10 mouse cellular contexts compared by ENCODE assay signal in genomic region chr13:44804876-44805275, GRCm38 (mm10).
DNase-seq lines count a peak whose midpoint lies in the region; ATAC-seq and TF ChIP-seq lines count a peak whose summit lies in the region.
"Had no signal": no experiment of that assay in that cellular context is flagged by ENCODE, and none has a peak within 500 bp of the region (broad histone marks: within the 10 kb centered on the region; RNA-seq: fewer than 3 reads in every experiment).

No protein-coding gene starts in this region.

- no peaks in the 10 kb centered on the region; the same call in 1 of the 2 replicates for H3K4me1 ChIP-seq in liver, adult 2 months (ENCODE audit: control insufficient read depth, insufficient read depth, low read length)
- H3K4me1 ChIP-seq in liver, embryonic 12.5 days = peaks cover 19% of the 10 kb centered on the region
- H3K4me1 ChIP-seq in lung, embryonic 14.5 days (ENCODE audit: insufficient read depth) = no peaks in the 10 kb centered on the region
- H3K4me1 ChIP-seq: hindbrain, embryonic 15.5 days had no signal

- H3K4me2 ChIP-seq in liver, embryonic 12.5 days = no peak overlapping the region
- no peak overlapping the region for H3K4me2 ChIP-seq in lung, embryonic 14.5 days
- H3K4me2 ChIP-seq: hindbrain, embryonic 15.5 days; neural tube, embryonic 13.5 days had no signal

- ATAC-seq in liver, embryonic 12.5 days = no peak
- no peak for ATAC-seq in lung, embryonic 14.5 days (ENCODE audit: insufficient read depth)

- peak; percentile 44 to 53 for DNase-seq in cerebellum, adult 18-20 months
- DNase-seq in cerebellum, adult 9-11 months = no peak
- peak; percentile 39 for DNase-seq in liver, adult 2 months (ENCODE audit: extremely low read depth, low read depth, low spot score)
- DNase-seq in c-Kit-positive CD71-negative TER-119-negative erythroid progenitor cells, embryonic 14.5 days (ENCODE audit: low read depth) = peak; percentile 33
- DNase-seq in heart, postnatal 14 days = peak; percentile 45 to 64
- DNase-seq in lung, embryonic 14.5 days = peak; percentile 82
- peak; percentile 13 to 29 for DNase-seq in thymus, adult 18-20 months

- no peaks in the 10 kb centered on the region for H3K27me3 ChIP-seq in liver, adult 2 months (ENCODE audit: control insufficient read depth, insufficient read depth, low read length)
- no peaks in the 10 kb centered on the region for H3K27me3 ChIP-seq in liver, embryonic 12.5 days (replicated peaks)
- H3K27me3 ChIP-seq in lung, embryonic 14.5 days (ENCODE audit: insufficient read depth, low read length) = no peaks in the 10 kb centered on the region
- H3K27me3 ChIP-seq: hindbrain, embryonic 15.5 days; neural tube, embryonic 13.5 days had no signal

- no peaks in the 10 kb centered on the region for H3K36me3 ChIP-seq in liver, adult 2 months (ENCODE audit: control insufficient read depth, insufficient read depth, low read length)
- H3K36me3 ChIP-seq in liver, embryonic 12.5 days = no peaks in the 10 kb centered on the region
- H3K36me3 ChIP-seq in lung, embryonic 14.5 days (ENCODE audit: insufficient read depth) = no peaks in the 10 kb centered on the region
- H3K36me3 ChIP-seq: hindbrain, embryonic 15.5 days; neural tube, embryonic 13.5 days had no signal

- TF ChIP-seq CTCF in liver, adult 2 months (IDR thresholded peaks at IDR 0.05; ENCODE audit: low read depth, low read length) = peak; percentile 55; the same call in 1 of the 2 replicates
- peak; percentile 73 for TF ChIP-seq CTCF in lung, embryonic 14.5 days (IDR thresholded peaks at IDR 0.05; ENCODE audit: low read depth)

- no peak overlapping the region for H3K27ac ChIP-seq in liver, adult 2 months (replicated peaks; ENCODE audit: insufficient read depth, low read depth, low read length)
- H3K27ac ChIP-seq in liver, embryonic 12.5 days = no peak overlapping the region
- no peak overlapping the region for H3K27ac ChIP-seq in lung, embryonic 14.5 days (ENCODE audit: low read depth)
- H3K27ac ChIP-seq: hindbrain, embryonic 15.5 days; neural tube, embryonic 13.5 days had no signal

- H3K9me3 ChIP-seq in liver, embryonic 12.5 days (replicated peaks) = no peaks in the 10 kb centered on the region
- H3K9me3 ChIP-seq in lung, embryonic 14.5 days (ENCODE audit: low read depth, low read length) = no peaks in the 10 kb centered on the region
- H3K9me3 ChIP-seq: hindbrain, embryonic 15.5 days; neural tube, embryonic 13.5 days had no signal

- no peak overlapping the region for H3K4me3 ChIP-seq in liver, adult 2 months (ENCODE audit: insufficient read depth, low read depth, low read length)
- H3K4me3 ChIP-seq in liver, embryonic 12.5 days = no peak overlapping the region
- H3K4me3 ChIP-seq in lung, embryonic 14.5 days (ENCODE audit: low read depth, low read length) = no peak overlapping the region
- H3K4me3 ChIP-seq: hindbrain, embryonic 15.5 days; neural tube, embryonic 13.5 days had no signal

- TF ChIP-seq POLR2A in liver, adult 2 months (IDR thresholded peaks at IDR 0.05; ENCODE audit: extremely low read depth, insufficient read depth, low read length) = no peak

- WGBS in liver, adult 2 months = 40% methylated on average over 1 of the region's 1 CpGs
- WGBS in liver, embryonic 12.5 days (ENCODE audit: insufficient replicate concordance) = 48% methylated on average over 1 of the region's 1 CpGs
- 25% methylated on average over 1 of the region's 1 CpGs for WGBS in lung, embryonic 14.5 days

- no peak overlapping the region for H3K9ac ChIP-seq in liver, adult 2 months (ENCODE audit: low read depth, low read length)
- H3K9ac ChIP-seq in liver, embryonic 12.5 days = no peak overlapping the region
- no peak overlapping the region for H3K9ac ChIP-seq in lung, embryonic 14.5 days
- H3K9ac ChIP-seq: hindbrain, embryonic 15.5 days; neural tube, embryonic 13.5 days had no signal

- intact Hi-C loops in heart, postnatal 14 days (cut with DNase I) = no loop called here

- H3K79me2 ChIP-seq in liver, adult 2 months (ENCODE audit: control insufficient read depth, insufficient read depth, low read length) = peaks cover 31% of the 10 kb centered on the region
